Mouse (Mus musculus): ENCODE measurements at regions not wholly inside any gene's neighbourhood (a gene's known extent, or its start where the extent isn't known, plus 50 kb on each side); places are given as distances from the start of the nearest gene placed in this dataset.

DNA sequence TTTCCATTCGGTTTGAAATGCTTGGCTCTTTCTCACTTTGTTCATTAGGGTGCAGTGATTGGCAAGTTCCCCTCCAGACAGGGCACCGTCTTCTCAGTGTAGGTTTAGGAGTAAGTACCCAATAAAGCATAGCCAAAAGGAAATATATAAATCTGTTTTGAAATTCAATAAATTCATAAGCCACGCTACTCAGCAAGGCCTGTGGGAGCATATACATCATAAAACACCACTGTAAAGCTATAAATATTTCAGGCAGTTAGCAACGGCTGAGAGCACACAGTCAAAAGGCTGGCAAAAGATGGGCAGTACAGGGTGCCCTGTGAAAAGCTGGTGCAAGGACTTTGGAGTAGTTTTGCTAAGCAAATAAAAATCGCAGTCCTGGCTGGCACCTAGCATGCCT lies 569.8 kb upstream of the Ccdc54 start:
- no peak for TF ChIP-seq CTCF (IDR thresholded peaks at IDR 0.05; ENCODE audit: insufficient read depth, low read length)
- no peak for TF ChIP-seq POLR2A (IDR thresholded peaks at IDR 0.05; ENCODE audit: borderline replicate concordance, extremely low read depth, low read depth, low read length)

Data from lung, adult 2 months (tissue).